In genomic region chr7:25632679-25633078, GRCm38 (mm10) we compare ENCODE assay signal across 30 mouse cellular contexts. TPM values are rescaled to one million over a fixed set of nuclear protein-coding genes. Genes with fewer than 3 reads are reported as not detected.
DNase-seq lines count a peak whose midpoint lies in the region; ATAC-seq lines count a peak whose summit lies in the region.
"Had no signal": no experiment of that assay in that cellular context is flagged by ENCODE, and none has a peak within 500 bp of the region (broad histone marks: within the 10 kb centered on the region; RNA-seq: fewer than 3 reads in every experiment).

No protein-coding gene starts in this region.

- no peak overlapping the region for H3K9ac ChIP-seq in liver, embryonic 16.5 days (ENCODE audit: low read depth, low read length)
- H3K9ac ChIP-seq in liver, embryonic 11.5 days (ENCODE audit: low read depth, low read length): no peak overlapping the region
- no peak overlapping the region for H3K9ac ChIP-seq in kidney, embryonic 15.5 days
- H3K9ac ChIP-seq: limb, embryonic 13.5 days had no signal

- peak overlapping the region; percentile 31; the same call in 1 of the 2 replicates for H3K27ac ChIP-seq in liver, embryonic 16.5 days (ENCODE audit: low read length)
- H3K27ac ChIP-seq in liver, embryonic 11.5 days (ENCODE audit: low read depth, low read length): no peak overlapping the region
- peak overlapping the region; percentile 20; the same call in 1 of the 2 replicates for H3K27ac ChIP-seq in brown adipose tissue, adult 24 weeks (replicated peaks; ENCODE audit: low read depth, low read length)
- no peak overlapping the region for H3K27ac ChIP-seq in kidney, embryonic 15.5 days
- H3K27ac ChIP-seq: embryonic facial prominence, embryonic 10.5 days; layer of hippocampus, adult 2 months; limb, embryonic 13.5 days had no signal

- H3K4me1 ChIP-seq in liver, embryonic 16.5 days (ENCODE audit: control insufficient read depth, low read depth, low read length): peaks cover 9% of the 10 kb centered on the region
- peaks cover 8% of the 10 kb centered on the region for H3K4me1 ChIP-seq in liver, embryonic 11.5 days (replicated peaks; ENCODE audit: control insufficient read depth, insufficient read depth, low read length)
- H3K4me1 ChIP-seq in brown adipose tissue, adult 24 weeks (ENCODE audit: control insufficient read depth, insufficient read depth, insufficient read length, low read length): no peaks in the 10 kb centered on the region
- peaks cover 18% of the 10 kb centered on the region for H3K4me1 ChIP-seq in kidney, embryonic 15.5 days

- 27% methylated on average over 5 of the region's 5 CpGs for WGBS in liver, embryonic 16.5 days (ENCODE audit: insufficient replicate concordance)
- 69% methylated on average over 5 of the region's 5 CpGs for WGBS in liver, embryonic 11.5 days
- 89% methylated on average over 5 of the region's 5 CpGs for WGBS in kidney, embryonic 15.5 days

- no peaks in the 10 kb centered on the region for H3K36me3 ChIP-seq in liver, embryonic 16.5 days (ENCODE audit: control insufficient read depth, insufficient read depth)
- H3K36me3 ChIP-seq in liver, embryonic 11.5 days (ENCODE audit: control insufficient read depth, insufficient read depth, low read length): peaks cover 4% of the 10 kb centered on the region; the same call in 1 of the 2 replicates
- H3K36me3 ChIP-seq in kidney, embryonic 15.5 days: peaks cover 60% of the 10 kb centered on the region

- ATAC-seq in liver, embryonic 16.5 days (ENCODE audit: low read depth): no peak
- ATAC-seq in liver, embryonic 11.5 days (replicated peaks; ENCODE audit: low FRiP score): no peak
- ATAC-seq in megakaryocyte progenitor cell, adult 5-6 weeks (replicated peaks; ENCODE audit: poor library complexity): peak; percentile 85
- no peak for ATAC-seq in kidney, embryonic 15.5 days (replicated peaks; ENCODE audit: low FRiP score)
- ATAC-seq: Patski had no signal

- no peak overlapping the region for H3K4me3 ChIP-seq in liver, embryonic 16.5 days (ENCODE audit: low read depth, low read length)
- no peak overlapping the region for H3K4me3 ChIP-seq in liver, embryonic 11.5 days (ENCODE audit: low read depth, low read length)
- no peak overlapping the region for H3K4me3 ChIP-seq in brown adipose tissue, adult 24 weeks (ENCODE audit: insufficient read depth, low read depth, low read length)
- H3K4me3 ChIP-seq in kidney, embryonic 15.5 days (replicated peaks): no peak overlapping the region
- H3K4me3 ChIP-seq: embryonic facial prominence, embryonic 10.5 days; layer of hippocampus, adult 2 months; limb, embryonic 13.5 days had no signal

- H3K27me3 ChIP-seq in liver, embryonic 16.5 days (ENCODE audit: control insufficient read depth, insufficient read depth, low read depth, low read length): no peaks in the 10 kb centered on the region
- H3K27me3 ChIP-seq in liver, embryonic 11.5 days (replicated peaks; ENCODE audit: control insufficient read depth, insufficient read depth, low read length): no peaks in the 10 kb centered on the region
- H3K27me3 ChIP-seq in kidney, embryonic 15.5 days: no peaks in the 10 kb centered on the region
- H3K27me3 ChIP-seq: Patski had no signal

- DNase-seq in liver, embryonic 11.5 days (ENCODE audit: low spot score): no peak
- DNase-seq in B cell, adult 2 months: peak; percentile 57 to 58
- no peak for DNase-seq in testis, postnatal 14 days (ENCODE audit: low spot score)
- no peak for DNase-seq in kidney, adult 9 months
- DNase-seq: adrenal gland, postnatal 10 days; cerebellum, adult 18-20 months; cerebellum, postnatal 36 days; heart, adult 18-20 months; heart, postnatal 36 days; kidney, adult 18-20 months; kidney, postnatal 14 days; lung, adult 2 months; right cerebral cortex, postnatal 4 days; thymus, postnatal 25 days had no signal

- no peaks in the 10 kb centered on the region for H3K9me3 ChIP-seq in liver, embryonic 16.5 days (replicated peaks; ENCODE audit: control insufficient read depth, low read length)
- no peaks in the 10 kb centered on the region for H3K9me3 ChIP-seq in liver, embryonic 11.5 days (ENCODE audit: control insufficient read depth, low read length)
- no peaks in the 10 kb centered on the region for H3K9me3 ChIP-seq in kidney, embryonic 15.5 days (replicated peaks)
- H3K9me3 ChIP-seq: embryonic facial prominence, embryonic 10.5 days; limb, embryonic 13.5 days had no signal

- no peak overlapping the region for H3K4me2 ChIP-seq in liver, embryonic 16.5 days (ENCODE audit: low read depth, low read length)
- H3K4me2 ChIP-seq in liver, embryonic 11.5 days: no peak overlapping the region
- H3K4me2 ChIP-seq in kidney, embryonic 15.5 days: no peak overlapping the region
- H3K4me2 ChIP-seq: limb, embryonic 13.5 days had no signal

RNA-seq across cellular contexts. Expression of gene B3gnt8, which starts 6.2 kb away (rescaled TPM):
- polyA plus RNA-seq in liver, embryonic 16.5 days (2015; fragmentation: Nextera tagmentation; extraction: Ambion mirVana): 2.9 and 3.1 TPM in 2 replicates
- polyA plus RNA-seq in liver, embryonic 11.5 days (2014; fragmentation: Nextera tagmentation; extraction: Ambion mirVana): 2.3 and 3.1 TPM in 2 replicates
- 0.83 and 1.2 TPM in 2 replicates for polyA plus RNA-seq in brown adipose tissue, adult 24 weeks (2012; ENCODE audit: insufficient read depth, insufficient read length, missing spikeins)
- 5.1 and 7.4 TPM in 2 replicates for total RNA-seq in megakaryocyte progenitor cell, adult 5-6 weeks (2015)
- 13.2 and 22.2 TPM in 2 replicates for total RNA-seq in megakaryocyte progenitor cell, adult 5-6 weeks (2017)
- 10.4 and 13.6 TPM in 2 replicates for polyA plus RNA-seq in kidney, embryonic 15.5 days (2015; fragmentation: Nextera tagmentation; extraction: Ambion mirVana)

RNA-seq across cellular contexts. Expression of gene Dmac2, which starts 13.5 kb away (rescaled TPM):
- 8.1 and 8.9 TPM in 2 replicates for polyA plus RNA-seq in liver, embryonic 16.5 days (2015; fragmentation: Nextera tagmentation; extraction: Ambion mirVana)
- polyA plus RNA-seq in liver, embryonic 11.5 days (2014; fragmentation: Nextera tagmentation; extraction: Ambion mirVana): 23.3 and 24.8 TPM in 2 replicates
- 39.0 and 39.4 TPM in 2 replicates for polyA plus RNA-seq in brown adipose tissue, adult 24 weeks (2012; ENCODE audit: insufficient read depth, insufficient read length, missing spikeins)
- 24.5 and 30.0 TPM in 2 replicates for total RNA-seq in megakaryocyte progenitor cell, adult 5-6 weeks (2015)
- total RNA-seq in megakaryocyte progenitor cell, adult 5-6 weeks (2017): 34.0 and 34.9 TPM in 2 replicates
- 50.0 and 56.1 TPM in 2 replicates for polyA plus RNA-seq in kidney, embryonic 15.5 days (2015; fragmentation: Nextera tagmentation; extraction: Ambion mirVana)

RNA-seq across cellular contexts. Expression of gene Erich4, which starts 17.0 kb away (rescaled TPM):
- polyA plus RNA-seq in liver, embryonic 16.5 days (2015; fragmentation: Nextera tagmentation; extraction: Ambion mirVana): 0.63 and 0.65 TPM in 2 replicates
- polyA plus RNA-seq in liver, embryonic 11.5 days (2014; fragmentation: Nextera tagmentation; extraction: Ambion mirVana): not detected in 2 replicates
- polyA plus RNA-seq in brown adipose tissue, adult 24 weeks (2012; ENCODE audit: insufficient read depth, insufficient read length, missing spikeins): not detected in 2 replicates
- not detected in 2 replicates for total RNA-seq in megakaryocyte progenitor cell, adult 5-6 weeks (2015)
- total RNA-seq in megakaryocyte progenitor cell, adult 5-6 weeks (2017): not detected in 2 replicates
- polyA plus RNA-seq in kidney, embryonic 15.5 days (2015; fragmentation: Nextera tagmentation; extraction: Ambion mirVana): 3.1 and 3.5 TPM in 2 replicates
- total RNA-seq: adrenal gland, postnatal 10 days; gastrocnemius, adult 8-10 months; layer of hippocampus, adult 2 months; left cerebral cortex, adult 8-10 months; megakaryocyte-erythroid progenitor cell, adult 5-6 weeks; midbrain, postnatal 0 days had no signal
- polyA plus RNA-seq: embryonic facial prominence, embryonic 10.5 days; forebrain, embryonic 11.5 days; heart, embryonic 14.5 days; limb, embryonic 13.5 days; lung, adult 2 months; midbrain, postnatal 0 days; neural tube, embryonic 11.5 days; Patski; testis, adult 2 months had no signal

RNA-seq across cellular contexts. Expression of gene Bckdha, which starts 26.1 kb away (rescaled TPM):
- polyA plus RNA-seq in liver, embryonic 16.5 days (2015; fragmentation: Nextera tagmentation; extraction: Ambion mirVana): 36.7 and 43.1 TPM in 2 replicates
- polyA plus RNA-seq in liver, embryonic 11.5 days (2014; fragmentation: Nextera tagmentation; extraction: Ambion mirVana): 34.2 and 35.5 TPM in 2 replicates
- polyA plus RNA-seq in brown adipose tissue, adult 24 weeks (2012; ENCODE audit: insufficient read depth, insufficient read length, missing spikeins): 622 and 668 TPM in 2 replicates
- total RNA-seq in megakaryocyte progenitor cell, adult 5-6 weeks (2015): 37.6 and 46.7 TPM in 2 replicates
- 48.6 and 52.0 TPM in 2 replicates for total RNA-seq in megakaryocyte progenitor cell, adult 5-6 weeks (2017)
- 65.2 and 70.1 TPM in 2 replicates for polyA plus RNA-seq in kidney, embryonic 15.5 days (2015; fragmentation: Nextera tagmentation; extraction: Ambion mirVana)

RNA-seq across cellular contexts. Expression of gene Exosc5, which starts 26.3 kb away (rescaled TPM):
- 39.1 and 40.7 TPM in 2 replicates for polyA plus RNA-seq in liver, embryonic 16.5 days (2015; fragmentation: Nextera tagmentation; extraction: Ambion mirVana)
- 125 and 139 TPM in 2 replicates for polyA plus RNA-seq in liver, embryonic 11.5 days (2014; fragmentation: Nextera tagmentation; extraction: Ambion mirVana)
- 38.1 and 39.7 TPM in 2 replicates for polyA plus RNA-seq in brown adipose tissue, adult 24 weeks (2012; ENCODE audit: insufficient read depth, insufficient read length, missing spikeins)
- 80.7 and 84.9 TPM in 2 replicates for total RNA-seq in megakaryocyte progenitor cell, adult 5-6 weeks (2015)
- total RNA-seq in megakaryocyte progenitor cell, adult 5-6 weeks (2017): 55.6 and 71.8 TPM in 2 replicates
- 81.2 and 87.5 TPM in 2 replicates for polyA plus RNA-seq in kidney, embryonic 15.5 days (2015; fragmentation: Nextera tagmentation; extraction: Ambion mirVana)

Comparison
In these comparisons a context has a peak if more than half of its experiments do, and no peak if none do; other contexts are left out.
1. H3K27ac ChIP-seq: peak in liver, embryonic 16.5 days (single experiment) and brown adipose tissue, adult 24 weeks (single experiment); none in liver, embryonic 11.5 days (single experiment) and kidney, embryonic 15.5 days (single experiment).
2. DNase-seq: peak in B cell, adult 2 months (2 of 2); none in liver, embryonic 11.5 days (single experiment), testis, postnatal 14 days (single experiment) and kidney, adult 9 months (single experiment).